Comparison of ENCODE assay signal across 7 mouse cellular contexts in the genomic region with DNA sequence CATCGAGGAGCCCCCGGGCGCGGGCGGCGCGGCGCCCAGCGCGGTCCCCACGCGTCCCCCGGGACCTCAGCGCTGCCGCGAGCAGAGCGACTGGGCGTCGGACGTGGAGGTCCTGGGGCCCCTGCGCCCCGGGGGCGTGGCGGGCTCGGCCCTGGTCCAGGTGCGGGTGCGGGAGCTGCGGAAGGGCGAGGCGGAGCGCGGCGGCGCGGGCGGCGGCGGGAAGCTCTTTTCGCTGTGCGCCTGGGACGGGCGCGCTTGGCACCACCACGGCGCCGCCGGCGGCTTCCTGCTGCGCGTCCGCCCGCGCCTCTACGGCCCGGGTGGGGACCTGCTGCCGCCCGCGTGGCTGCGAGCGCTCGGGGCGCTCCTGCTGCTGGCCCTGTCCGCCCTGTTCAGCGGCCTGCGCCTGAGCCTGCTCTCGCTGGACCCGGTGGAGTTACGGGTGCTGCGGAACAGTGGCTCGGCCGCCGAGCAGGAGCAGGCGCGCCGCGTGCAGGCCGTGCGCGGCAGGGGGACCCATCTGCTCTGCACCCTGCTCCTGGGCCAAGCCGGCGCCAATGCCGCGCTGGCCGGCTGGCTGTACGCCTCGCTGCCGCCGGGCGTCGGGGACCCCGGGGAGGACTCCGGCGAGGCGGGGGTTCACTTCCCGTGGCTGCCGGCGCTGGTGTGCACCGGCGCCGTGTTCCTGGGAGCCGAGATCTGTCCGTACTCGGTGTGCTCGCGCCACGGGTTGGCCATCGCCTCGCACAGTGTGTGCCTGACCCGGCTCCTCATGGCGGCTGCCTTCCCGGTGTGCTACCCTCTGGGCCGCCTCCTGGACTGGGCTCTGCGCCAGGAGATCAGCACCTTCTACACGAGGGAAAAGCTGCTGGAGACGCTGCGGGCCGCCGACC. TPM values are rescaled to one million over a fixed set of nuclear protein-coding genes. Genes with fewer than 3 reads are reported as not detected.
DNase-seq lines count a peak whose midpoint lies in the region; ATAC-seq and TF ChIP-seq lines count a peak whose summit lies in the region.

No protein-coding gene starts in this region.

- H3K9me3 ChIP-seq in ES-E14 (ENCODE audit: control insufficient read depth, insufficient read depth, low read depth, low read length), result no peaks in the 10 kb centered on the region
- H3K9me3 ChIP-seq in embryonic facial prominence, embryonic 11.5 days (replicated peaks; ENCODE audit: control insufficient read depth, low read length), result peaks cover 3% of the 10 kb centered on the region
- no peaks in the 10 kb centered on the region for H3K9me3 ChIP-seq in midbrain, embryonic 14.5 days (ENCODE audit: control insufficient read depth, low read length)

- H3K4me3 ChIP-seq in ES-E14 (ENCODE audit: insufficient read depth in 1 of 2, low read depth in 1 of 2, low read length in 2 of 2, poor library complexity in 1 of 2, severe bottlenecking in 1 of 2), result peak overlapping the region; percentile 79 to 84
- H3K4me3 ChIP-seq in embryonic facial prominence, embryonic 11.5 days (ENCODE audit: low read depth, low read length), result peak overlapping the region; percentile 68
- peak overlapping the region; percentile 82 for H3K4me3 ChIP-seq in layer of hippocampus, adult 2 months
- peak overlapping the region; percentile 80 for H3K4me3 ChIP-seq in midbrain, embryonic 14.5 days (replicated peaks; ENCODE audit: low read depth, low read length)

- WGBS in embryonic facial prominence, embryonic 11.5 days, result under 1% methylated on average over 82 of the region's 118 CpGs
- under 1% methylated on average over 108 of the region's 118 CpGs for WGBS in midbrain, embryonic 14.5 days

- H3K27me3 ChIP-seq in embryonic facial prominence, embryonic 11.5 days (ENCODE audit: control insufficient read depth, insufficient read depth, low read length), result peaks cover 31% of the 10 kb centered on the region
- H3K27me3 ChIP-seq in midbrain, embryonic 14.5 days (ENCODE audit: control insufficient read depth, insufficient read depth, low read length), result peaks cover 19% of the 10 kb centered on the region; the same call in 1 of the 2 replicates

- no peak overlapping the region for H3K27ac ChIP-seq in ES-E14 (ENCODE audit: insufficient read depth, low read depth, low read length, poor library complexity, severe bottlenecking)
- H3K27ac ChIP-seq in embryonic facial prominence, embryonic 11.5 days (replicated peaks; ENCODE audit: low read depth, low read length), result no peak overlapping the region
- H3K27ac ChIP-seq in layer of hippocampus, adult 2 months, result peak overlapping the region; percentile 98
- H3K27ac ChIP-seq in midbrain, embryonic 14.5 days (replicated peaks; ENCODE audit: low read depth, low read length), result peak overlapping the region; percentile 80

- in situ Hi-C loops in ES-E14 (cut with MboI; ENCODE audit: low sequenced_read_pairs in 2 of 2, unreplicated experiment in 2 of 2), result no loop called here

- peak overlapping the region; percentile 100 for H3K4me2 ChIP-seq in embryonic facial prominence, embryonic 11.5 days (ENCODE audit: low read depth, low read length)
- H3K4me2 ChIP-seq in midbrain, embryonic 14.5 days (ENCODE audit: low read length), result peak overlapping the region; percentile 96

- no peaks in the 10 kb centered on the region for H3K36me3 ChIP-seq in ES-E14 (ENCODE audit: control insufficient read depth, insufficient read depth, low read length, poor library complexity, severe bottlenecking)
- H3K36me3 ChIP-seq in embryonic facial prominence, embryonic 11.5 days (replicated peaks; ENCODE audit: control insufficient read depth, insufficient read depth, low read depth, low read length), result no peaks in the 10 kb centered on the region
- no peaks in the 10 kb centered on the region for H3K36me3 ChIP-seq in midbrain, embryonic 14.5 days (ENCODE audit: control insufficient read depth, insufficient read depth, low read length)

- peak; percentile 20 for DNase-seq in ES-E14 (ENCODE audit: low read depth, low spot score)
- peak; percentile 31 for DNase-seq in adrenal gland, postnatal 10 days
- peak; percentile 47 for DNase-seq in embryonic facial prominence, embryonic 11.5 days (ENCODE audit: low spot score)
- DNase-seq in heart, postnatal 36 days, result peak; percentile 3 to 8
- DNase-seq in layer of hippocampus, adult 2 months (ENCODE audit: low spot score in 2 of 2), result peak in 1 of 2 experiments; percentile 44
- DNase-seq in midbrain, embryonic 14.5 days, result peak; percentile 76
- peak; percentile 63 for DNase-seq in thymus, postnatal 0 days (ENCODE audit: low spot score)

- intact Hi-C loops in heart, postnatal 36 days (cut with DNase I), result no loop called here

- H3K4me1 ChIP-seq in ES-E14 (ENCODE audit: control insufficient read depth in 2 of 2, insufficient read depth in 2 of 2, low read length in 2 of 2, poor library complexity in 1 of 2), result 0 out of 4 replicates have a peak, but pooled peaks cover 0 to 1% of the 10 kb centered on the region in 2 experiments
- peaks cover 2% of the 10 kb centered on the region; the same call in 1 of the 2 replicates for H3K4me1 ChIP-seq in embryonic facial prominence, embryonic 11.5 days (ENCODE audit: control insufficient read depth, insufficient read depth, low read length)
- 0 out of 2 replicates have a peak, but pooled peaks cover 9% of the 10 kb centered on the region for H3K4me1 ChIP-seq in midbrain, embryonic 14.5 days (ENCODE audit: control insufficient read depth, insufficient read depth, low read length)

- peak; percentile 69 for ATAC-seq in embryonic facial prominence, embryonic 11.5 days (replicated peaks; ENCODE audit: insufficient number of reproducible peaks, low FRiP score, low TSS enrichment, low read depth)
- ATAC-seq in midbrain, embryonic 14.5 days (ENCODE audit: low FRiP score, low TSS enrichment), result peak; percentile 69

- no peak for TF ChIP-seq CTCF in layer of hippocampus, adult 2 months (conservative IDR thresholded peaks at IDR 0.05)

- peak overlapping the region; percentile 78 for H3K9ac ChIP-seq in ES-E14 (ENCODE audit: insufficient read depth, low read depth, low read length, poor library complexity, severe bottlenecking)
- peak overlapping the region; percentile 58 for H3K9ac ChIP-seq in embryonic facial prominence, embryonic 11.5 days (replicated peaks; ENCODE audit: low read length)
- peak overlapping the region; percentile 74 for H3K9ac ChIP-seq in midbrain, embryonic 14.5 days (replicated peaks; ENCODE audit: low read length)

TF ChIP-seq in ES-E14, 5 proteins besides CTCF, POLR2A, EP300 and RAD21:
- no peak for TF ChIP-seq HCFC1 (IDR thresholded peaks at IDR 0.05; ENCODE audit: borderline replicate concordance, insufficient read depth, low read length)
- no peak for TF ChIP-seq ZNF384 (IDR thresholded peaks at IDR 0.05; ENCODE audit: low read depth, low read length)
- no peak for TF ChIP-seq MAFK (IDR thresholded peaks at IDR 0.05; ENCODE audit: insufficient read depth, low read depth, low read length)
- TF ChIP-seq CHD2 (IDR thresholded peaks at IDR 0.05; ENCODE audit: low read depth, low read length), result no peak
- no peak for TF ChIP-seq ZC3H11A (IDR thresholded peaks at IDR 0.05; ENCODE audit: borderline replicate concordance, low read depth, low read length)

RNA-seq across cellular contexts. Expression of gene Cnnm1, which starts 0.8 kb away (rescaled TPM):
- total RNA-seq in ES-E14 (2012; rRNA removed), result 2.6 TPM in 2 replicates
- under 1 TPM; 0.21 to 0.42 TPM for total RNA-seq in adrenal gland, postnatal 10 days (2021)
- 0.48 and 0.54 TPM in 2 replicates for polyA plus RNA-seq in embryonic facial prominence, embryonic 11.5 days (2014; fragmentation: Nextera tagmentation; extraction: Ambion mirVana)
- total RNA-seq in heart, postnatal 36 days (2021), result not detected
- total RNA-seq in layer of hippocampus, adult 2 months (2021), result 100 to 1,000 TPM; 113 to 115 TPM
- 2.3 and 2.5 TPM in 2 replicates for polyA plus RNA-seq in midbrain, embryonic 14.5 days (2014; fragmentation: Nextera tagmentation; extraction: Ambion mirVana)
- polyA plus RNA-seq in thymus, postnatal 0 days (2015; fragmentation: Nextera tagmentation; extraction: Ambion mirVana), result 0.44 and 0.78 TPM in 2 replicates

RNA-seq across cellular contexts. Expression of gene Hpse2, which starts 52.9 kb away (rescaled TPM):
- 0.27 and 0.69 TPM in 2 replicates for total RNA-seq in ES-E14 (2012; rRNA removed)
- not detected for total RNA-seq in adrenal gland, postnatal 10 days (2021)
- polyA plus RNA-seq in embryonic facial prominence, embryonic 11.5 days (2014; fragmentation: Nextera tagmentation; extraction: Ambion mirVana), result 6.6 and 7.8 TPM in 2 replicates
- under 1 TPM in 1 of 2 experiments, not detected in 1; 0.14 TPM for total RNA-seq in heart, postnatal 36 days (2021)
- under 1 TPM; 0.15 to 0.33 TPM for total RNA-seq in layer of hippocampus, adult 2 months (2021)
- polyA plus RNA-seq in midbrain, embryonic 14.5 days (2014; fragmentation: Nextera tagmentation; extraction: Ambion mirVana), result 0.11 TPM in 1 of 2 replicates, not detected in the other
- 0.51 and 0.86 TPM in 2 replicates for polyA plus RNA-seq in thymus, postnatal 0 days (2015; fragmentation: Nextera tagmentation; extraction: Ambion mirVana)

Comparison
In these comparisons a context has a peak if more than half of its experiments do, and no peak if none do; other contexts are left out.
1. H3K27ac ChIP-seq: peak in layer of hippocampus, adult 2 months (single experiment) and midbrain, embryonic 14.5 days (single experiment); none in ES-E14 (single experiment) and embryonic facial prominence, embryonic 11.5 days (single experiment).
2. RNA of gene Cnnm1, which starts 0.8 kb away (total RNA-seq): 113 to 115 TPM in layer of hippocampus, adult 2 months; 2.6 TPM in ES-E14, 0.21 to 0.42 TPM in adrenal gland, postnatal 10 days and not detected in heart, postnatal 36 days; every median in the first group is over 10 times any median in the second.
3. Peak in every context shown above with its lines, with median percentiles within 50 percentile points of each other: H3K4me3 ChIP-seq and H3K9ac ChIP-seq.